Mouse (Mus musculus): ENCODE data around the gene B4galt1.

The B4galt1 gene

DNA sequence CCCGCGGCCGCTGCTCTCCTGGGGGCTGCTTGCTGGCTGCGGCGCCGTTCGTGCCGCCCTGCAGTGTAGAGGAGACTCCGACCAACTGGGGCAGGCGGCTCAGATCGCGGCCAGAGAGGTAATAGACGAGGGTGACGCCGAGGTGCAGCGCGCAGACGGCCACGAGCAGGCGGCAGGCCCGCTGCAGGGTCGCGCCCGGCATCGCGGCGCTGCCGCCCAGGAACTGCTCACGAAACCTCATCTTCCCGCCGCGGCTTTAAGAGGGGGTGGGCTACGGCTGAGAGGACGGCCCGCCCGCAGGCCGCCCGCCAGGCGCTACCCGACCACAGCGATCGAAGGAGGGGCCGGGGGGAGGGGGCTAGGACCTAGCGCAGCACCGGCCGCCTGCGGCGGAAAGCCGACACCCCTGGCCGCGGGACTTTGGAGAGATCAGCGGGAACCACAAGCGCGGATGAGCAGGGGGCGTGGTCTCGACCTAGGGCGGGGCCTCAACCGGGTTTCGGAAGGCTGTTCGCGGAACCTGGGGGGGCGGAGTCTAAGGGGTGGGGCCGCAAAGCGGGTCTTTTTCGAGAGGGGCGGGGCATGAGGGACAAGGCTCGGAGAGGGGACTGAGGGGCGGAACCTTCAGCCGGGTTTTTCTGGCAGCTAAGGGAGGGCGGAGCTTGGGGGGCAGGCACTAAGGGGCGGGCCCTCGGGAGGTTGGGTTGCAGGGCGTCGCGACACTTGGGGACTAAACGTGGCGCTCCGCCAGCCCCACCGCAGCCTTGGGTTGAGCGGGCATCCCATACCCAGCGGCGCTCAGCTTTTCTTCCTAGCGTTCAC lies at the start of gene B4galt1:
TSS of gene B4galt1 (minus strand) at position 441 of the 822 bp plus-strand sequence.
- peak; percentile 99 for DNase-seq (ENCODE audit: low spot score in 2 of 2)

DNA sequence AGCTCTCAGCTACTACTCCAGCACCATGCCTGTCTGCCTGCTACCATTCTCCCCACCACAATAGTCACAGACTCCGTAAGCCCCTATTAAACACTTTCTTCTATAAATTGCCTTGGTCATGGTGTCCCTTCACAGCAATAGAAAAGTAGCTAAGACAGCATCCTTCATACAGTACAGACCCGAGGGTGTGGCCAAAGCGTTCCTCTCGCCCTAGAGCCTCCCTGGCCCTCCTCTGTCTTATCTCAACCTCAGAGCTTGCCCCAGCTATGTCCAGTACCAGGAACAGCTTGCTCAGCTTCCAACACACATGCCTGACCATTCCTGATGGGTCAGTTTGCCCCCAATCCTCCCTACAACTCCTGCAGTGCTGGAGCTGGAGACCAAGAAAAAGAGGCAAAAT lies 46.8 kb upstream of the B4galt1 start:
- no peak for DNase-seq (ENCODE audit: low spot score in 2 of 2)

DNA sequence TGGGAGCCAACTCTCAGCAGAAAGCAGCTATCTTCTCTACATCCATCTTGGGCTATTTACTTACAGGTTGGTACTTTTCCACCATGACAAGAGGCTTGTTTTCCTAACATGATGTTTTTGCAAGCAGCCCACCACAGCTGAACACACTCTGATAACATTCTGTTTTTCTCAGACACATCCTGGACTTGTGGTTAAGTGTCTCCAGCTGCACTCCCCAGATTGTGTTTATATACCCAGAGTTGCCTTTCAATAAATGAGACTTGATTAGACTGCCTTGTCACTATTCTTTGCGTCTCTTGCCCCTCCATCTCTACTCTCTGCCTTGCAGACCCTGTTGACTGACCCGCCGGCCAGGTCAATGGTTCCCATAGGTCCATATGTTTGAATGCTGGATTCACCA lies 46.3 kb upstream of the B4galt1 start:
- no peak for DNase-seq (ENCODE audit: low spot score in 2 of 2)

DNA sequence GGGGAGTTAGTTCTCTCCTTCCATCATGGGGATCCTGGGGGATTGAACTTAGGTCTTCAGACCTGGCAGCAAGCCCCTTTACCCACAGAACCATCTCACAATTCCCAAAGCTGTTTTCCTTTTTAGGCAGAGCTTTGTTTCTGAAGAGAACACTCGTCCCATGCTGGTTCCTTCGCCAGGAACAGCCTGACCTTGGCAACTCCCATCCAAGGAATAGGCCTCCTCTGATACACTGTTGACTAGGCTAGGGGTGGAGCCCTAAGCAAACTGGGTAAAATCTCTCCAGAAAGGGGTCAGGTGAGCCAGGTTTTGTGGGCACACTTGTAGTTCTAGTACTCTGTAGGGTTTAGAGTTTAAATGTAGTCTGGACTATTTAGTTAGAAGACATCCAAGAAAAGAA lies 45.5 kb upstream of the B4galt1 start:
- no peak for DNase-seq (ENCODE audit: low spot score in 2 of 2)

DNA sequence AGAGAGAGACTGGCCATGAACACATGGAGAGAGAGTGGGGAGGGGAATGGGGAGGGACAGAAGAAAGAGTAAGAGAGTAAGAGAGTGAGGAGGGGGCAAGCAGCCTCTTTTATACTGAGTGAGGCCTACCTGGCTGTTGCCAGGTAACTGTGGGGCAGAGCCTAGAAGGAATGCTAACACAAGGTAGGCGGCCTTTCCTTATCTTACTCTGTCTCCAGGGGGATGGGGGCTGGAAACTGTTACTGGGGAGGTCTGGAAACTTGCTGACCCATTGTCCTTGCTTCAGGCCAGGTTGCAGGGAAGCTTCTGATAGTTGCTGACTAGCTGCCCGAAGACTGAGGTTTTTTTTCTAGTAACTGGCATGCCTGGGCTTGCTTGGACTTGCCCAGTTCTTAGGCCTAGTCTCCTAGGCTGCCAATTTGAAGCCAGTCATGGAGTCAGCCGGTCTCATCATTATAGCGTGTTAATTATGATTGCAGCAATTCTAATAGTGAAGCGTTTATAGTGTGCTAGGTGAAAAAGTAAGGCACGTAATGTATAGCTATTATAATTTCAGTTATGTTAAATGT lies 44.8 kb upstream of the B4galt1 start:
- DNase-seq (ENCODE audit: low spot score in 2 of 2): no peak

DNA sequence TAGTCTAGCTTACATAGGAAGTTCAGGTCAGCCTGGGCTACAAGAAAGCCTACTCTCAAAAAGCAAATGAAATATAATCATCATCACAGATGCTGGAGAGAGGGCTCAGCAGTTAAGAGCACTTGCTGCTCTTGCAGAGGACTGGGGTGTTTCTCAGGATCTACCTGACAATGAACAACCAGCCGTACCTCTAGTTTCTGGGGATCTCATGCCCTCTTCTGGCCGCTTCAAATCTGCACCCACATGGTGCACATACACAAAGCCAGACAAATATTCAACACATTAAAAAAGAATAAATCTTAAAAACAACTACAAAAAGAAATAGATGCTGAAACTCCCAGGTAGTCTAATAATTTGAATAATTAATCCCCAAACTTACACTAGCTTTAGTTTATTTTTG lies 41.8 kb upstream of the B4galt1 start:
- DNase-seq (ENCODE audit: low spot score in 2 of 2): no peak

DNA sequence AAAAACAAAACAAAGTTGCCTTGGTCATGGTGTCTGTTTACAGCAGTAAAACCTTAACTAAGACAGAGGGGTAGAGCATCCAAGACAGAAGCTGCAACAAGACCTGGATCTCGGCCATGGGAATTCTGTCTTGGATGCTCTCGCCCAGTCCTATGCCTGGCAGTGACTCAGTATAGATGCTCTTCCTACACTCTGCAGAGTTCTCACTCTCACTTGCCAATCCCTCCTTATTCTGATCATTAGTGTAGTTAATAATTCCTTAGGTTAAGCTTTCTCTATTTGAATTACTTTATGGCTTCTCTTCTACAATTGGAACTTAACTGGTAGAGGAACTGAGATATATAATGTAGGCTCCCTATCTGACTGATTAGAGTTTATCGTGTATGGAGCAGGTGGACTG lies 41.3 kb upstream of the B4galt1 start:
- no peak for DNase-seq (ENCODE audit: low spot score in 2 of 2)

DNA sequence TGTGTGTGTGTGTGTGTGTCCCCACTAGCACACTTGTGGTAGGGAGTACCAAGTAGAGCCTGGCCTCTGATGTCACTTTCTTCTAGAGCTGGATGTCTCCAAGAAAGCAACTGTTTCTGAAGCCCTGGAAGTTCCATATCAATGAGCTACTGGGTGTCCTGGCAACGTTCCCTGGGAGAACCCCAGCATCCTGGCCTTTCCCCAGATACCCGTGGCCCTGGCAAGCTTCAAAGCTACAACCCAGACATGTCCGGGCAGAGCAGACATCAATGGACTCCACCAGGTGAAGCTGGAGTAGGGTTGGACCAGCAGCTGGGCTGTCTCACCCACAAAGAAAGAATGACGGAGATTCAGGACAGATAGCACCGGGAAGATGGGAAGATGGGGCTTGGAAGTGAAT lies 37.4 kb upstream of the B4galt1 start:
- DNase-seq (ENCODE audit: low spot score in 2 of 2): no peak

DNA sequence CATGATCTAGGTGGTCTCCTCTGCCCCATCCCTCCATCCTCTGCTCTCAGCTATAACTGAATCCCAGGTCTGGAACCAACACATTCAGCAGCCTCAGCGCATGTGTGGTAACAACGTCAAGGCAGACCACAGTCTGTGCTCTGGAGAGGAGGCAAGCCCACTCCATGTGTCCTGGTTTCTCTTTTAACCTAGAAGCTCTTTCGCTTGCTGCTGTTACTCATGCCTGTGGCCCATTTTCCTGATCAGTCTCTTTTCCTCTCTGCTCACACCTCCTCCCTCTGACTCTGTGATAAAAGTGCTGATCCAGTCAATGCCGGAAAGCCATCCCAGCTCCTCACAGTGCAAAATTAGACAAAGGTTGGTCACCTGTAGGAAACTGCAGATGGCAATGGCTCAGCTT lies 36.2 kb upstream of the B4galt1 start:
- DNase-seq (ENCODE audit: low spot score in 2 of 2): no peak

DNA sequence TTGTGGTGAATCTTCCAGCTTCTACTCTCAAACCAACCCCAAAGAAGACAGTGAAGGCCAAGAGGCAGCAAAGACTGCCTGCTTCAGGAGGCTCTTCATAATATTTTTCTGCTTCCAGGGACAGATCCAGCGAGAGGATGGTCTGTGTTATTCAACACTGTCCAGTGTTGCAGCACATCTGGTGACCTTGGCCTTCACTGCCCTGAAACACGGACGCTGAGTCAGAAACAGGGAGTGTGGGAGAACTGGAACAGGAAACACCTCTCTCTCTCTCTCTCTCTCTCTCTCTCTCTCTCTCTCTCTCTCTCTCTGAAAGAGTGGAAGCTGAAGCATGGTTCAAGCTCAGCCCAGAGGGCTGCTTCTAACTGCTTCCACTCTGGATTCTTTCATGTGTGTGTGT lies 35.4 kb upstream of the B4galt1 start:
- no peak for DNase-seq (ENCODE audit: low spot score in 2 of 2)

DNA sequence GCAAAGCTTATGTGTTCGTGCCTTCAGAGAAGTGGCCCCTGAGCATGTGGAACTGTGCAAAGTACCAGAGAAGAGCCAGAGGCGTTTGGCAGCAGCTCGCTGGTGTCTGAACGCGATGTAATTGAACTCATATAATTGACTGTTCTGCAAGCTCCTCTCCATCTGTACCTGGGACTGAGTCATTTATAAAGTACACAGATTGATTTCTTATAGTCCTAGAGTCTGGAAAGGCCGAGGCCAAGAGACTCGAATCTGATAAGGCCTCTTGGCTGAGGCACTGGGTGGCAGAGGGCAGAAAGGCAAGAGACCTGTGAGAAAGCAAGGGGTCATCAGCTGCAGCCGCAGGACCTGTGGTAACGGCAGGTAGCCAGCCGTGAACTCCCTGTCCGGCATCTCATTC lies 35.0 kb upstream of the B4galt1 start:
- DNase-seq (ENCODE audit: low spot score in 2 of 2): no peak

DNA sequence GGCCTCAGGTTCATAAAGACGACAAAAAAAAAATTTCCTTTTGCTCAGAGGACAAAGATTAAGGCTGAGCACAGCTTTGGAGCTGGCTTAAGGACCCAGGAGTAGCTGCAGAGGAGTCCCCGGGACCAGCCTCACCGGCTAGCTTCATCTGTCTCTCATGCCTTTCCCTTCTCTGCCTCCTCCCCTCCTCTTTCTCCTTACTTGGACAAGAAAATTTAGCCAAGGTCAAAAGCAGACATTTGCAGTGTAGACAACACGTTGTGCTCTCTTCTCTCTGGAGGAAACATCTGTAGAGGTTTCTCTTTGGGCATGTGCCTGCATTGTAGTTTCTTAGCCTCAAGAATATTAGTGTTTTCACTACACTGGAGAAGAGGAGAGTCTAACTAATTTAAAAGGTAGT lies 32.1 kb upstream of the B4galt1 start:
- DNase-seq (ENCODE audit: low spot score in 2 of 2): no peak

DNA sequence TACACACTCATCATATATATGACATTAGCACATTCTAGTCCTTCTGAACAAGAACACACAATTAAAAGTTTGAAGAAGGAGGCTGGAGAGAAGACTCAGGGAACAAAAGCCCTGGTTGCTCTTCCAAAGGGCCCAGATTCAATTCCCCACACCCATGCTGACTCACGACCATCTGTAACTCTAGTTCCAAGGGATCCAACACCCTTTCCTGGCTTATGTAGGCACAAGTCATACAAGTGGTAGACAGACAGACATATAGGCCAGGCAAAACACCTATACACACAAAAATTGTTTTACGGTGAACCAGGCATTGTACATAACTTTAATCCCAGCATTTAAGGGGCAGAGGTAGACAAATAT lies 31.3 kb upstream of the B4galt1 start:
- DNase-seq (ENCODE audit: low spot score in 2 of 2): no peak

DNA sequence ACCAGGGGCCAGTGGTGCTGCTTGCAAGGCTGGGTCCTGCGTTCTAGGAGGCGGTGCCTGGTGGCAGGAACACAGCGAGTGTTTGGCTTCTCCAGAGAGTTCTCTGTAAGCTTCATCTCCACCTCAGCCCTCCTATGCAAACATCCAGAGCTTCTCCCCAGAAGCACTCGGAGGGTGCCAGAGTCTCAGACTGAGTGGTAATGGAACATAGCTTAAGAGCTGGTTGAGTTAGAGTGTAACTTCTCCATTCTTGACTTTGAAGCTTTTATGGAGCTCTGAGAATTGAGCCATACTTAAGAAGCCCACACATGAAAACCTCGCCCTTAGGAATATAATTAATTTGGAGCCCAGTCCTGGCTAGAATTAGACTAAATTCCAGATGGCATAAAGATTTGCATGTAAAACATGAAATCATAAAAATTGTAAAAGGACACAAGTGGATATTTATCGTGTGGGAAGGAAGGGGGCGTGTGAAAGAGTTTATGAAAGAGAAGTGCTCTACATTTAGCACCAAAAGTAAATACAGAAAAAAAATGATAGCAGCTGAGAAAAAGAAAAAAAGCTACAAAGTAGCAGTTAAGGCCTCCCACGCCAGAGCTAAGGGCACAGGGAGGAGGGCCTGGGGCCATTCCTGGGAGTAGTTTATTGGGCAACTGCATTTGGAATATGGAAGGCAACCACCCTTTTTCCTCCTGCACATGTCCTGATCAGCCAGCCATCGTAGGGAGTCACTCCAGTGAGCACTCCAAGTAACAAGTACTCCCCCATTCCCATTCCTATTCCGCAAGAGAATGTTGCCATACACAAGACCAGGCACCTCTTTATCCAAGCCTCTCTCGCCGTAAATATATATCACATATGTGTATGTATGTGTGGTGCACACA lies 30.7 kb upstream of the B4galt1 start:
- no peak for DNase-seq (ENCODE audit: low spot score in 2 of 2)

DNA sequence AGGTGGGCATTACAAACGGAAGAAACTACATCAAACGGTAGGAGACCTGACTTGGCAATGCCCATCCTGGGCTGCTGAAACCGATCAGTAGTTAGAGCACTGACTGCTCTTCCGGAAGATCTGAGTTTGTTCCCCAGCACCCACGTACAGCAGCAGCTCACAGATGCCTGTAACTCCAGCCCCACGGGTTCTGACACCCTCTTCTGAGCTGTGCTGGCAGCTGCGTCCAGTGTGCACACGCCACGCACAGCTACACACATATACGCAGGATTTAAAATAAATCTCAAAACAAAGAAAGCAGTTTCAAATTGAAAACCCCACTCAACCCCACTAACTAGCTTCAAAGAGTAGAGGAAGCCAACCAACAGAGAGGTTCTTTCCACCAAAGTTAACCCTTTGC lies 29.4 kb upstream of the B4galt1 start:
- DNase-seq (ENCODE audit: low spot score in 2 of 2): peak in 1 of 2 experiments; percentile 29

DNA sequence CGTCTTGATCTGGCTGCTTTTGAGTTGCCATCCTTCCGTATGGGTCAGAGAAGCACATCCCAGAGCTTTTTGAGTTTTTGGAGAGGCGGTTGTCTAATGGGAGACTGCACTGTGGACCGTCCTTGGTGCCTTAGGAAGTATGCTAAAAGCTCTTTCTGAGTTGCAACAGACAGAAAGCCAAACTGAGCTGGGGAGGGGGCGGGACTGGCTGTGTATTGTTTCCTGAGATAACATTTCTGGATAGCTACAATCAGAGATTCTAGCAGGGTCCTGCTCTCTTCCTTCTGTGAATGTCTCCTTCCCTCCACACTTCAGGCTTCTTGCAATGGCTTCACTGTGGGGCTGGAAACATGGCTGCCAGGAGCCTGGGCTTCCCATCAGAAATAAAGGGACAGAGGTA lies 23.7 kb upstream of the B4galt1 start:
- no peak for DNase-seq (ENCODE audit: low spot score in 2 of 2)

DNA sequence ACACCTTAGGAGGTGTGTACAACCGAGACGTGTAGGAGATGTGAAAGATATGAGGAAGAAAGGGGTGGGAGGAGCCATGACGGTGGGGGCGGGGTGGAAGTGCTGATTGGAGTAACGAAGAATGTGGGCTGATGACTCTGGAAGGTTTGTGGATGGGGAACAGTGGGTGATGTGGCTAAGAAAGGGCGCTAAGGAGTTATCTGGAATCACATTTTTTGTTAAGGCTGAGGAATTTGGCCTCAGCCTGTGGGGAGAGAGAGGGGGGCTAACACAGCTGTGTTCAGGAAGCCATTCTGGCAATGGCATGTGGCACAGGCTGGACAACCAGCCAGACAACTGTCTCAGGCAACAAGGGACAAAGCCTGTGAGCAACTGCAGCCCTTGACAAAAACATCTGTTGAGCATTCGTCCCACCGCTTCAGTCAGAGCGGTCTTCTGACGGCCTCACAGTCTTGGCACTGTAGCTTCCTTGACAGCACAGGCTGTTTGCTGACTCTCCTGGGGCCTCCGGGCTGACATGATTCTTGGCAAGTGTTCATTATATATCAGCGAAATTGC lies 23.1 kb upstream of the B4galt1 start:
- peak; percentile 29 to 45 for DNase-seq (ENCODE audit: low spot score in 2 of 2)

DNA sequence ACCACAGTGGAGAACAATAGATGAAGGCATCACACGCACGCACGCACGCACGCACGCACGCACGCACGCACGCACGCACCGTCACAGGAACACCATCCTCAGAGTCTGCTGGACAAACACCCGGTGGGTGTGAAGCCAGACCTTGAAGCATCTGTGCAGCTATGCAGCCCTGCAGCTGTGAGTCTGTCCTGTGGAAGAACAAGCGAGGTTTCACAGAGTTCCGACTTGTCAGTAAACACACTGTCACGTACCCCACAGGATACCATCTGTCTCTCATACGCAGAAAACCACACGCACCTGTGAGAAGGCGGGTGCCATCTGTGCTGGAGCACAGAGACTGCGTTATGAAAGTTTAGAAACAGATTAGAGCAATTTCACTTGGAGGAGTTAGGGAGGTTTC lies 22.0 kb upstream of the B4galt1 start:
- DNase-seq (ENCODE audit: low spot score in 2 of 2): peak; percentile 63 to 64

DNA sequence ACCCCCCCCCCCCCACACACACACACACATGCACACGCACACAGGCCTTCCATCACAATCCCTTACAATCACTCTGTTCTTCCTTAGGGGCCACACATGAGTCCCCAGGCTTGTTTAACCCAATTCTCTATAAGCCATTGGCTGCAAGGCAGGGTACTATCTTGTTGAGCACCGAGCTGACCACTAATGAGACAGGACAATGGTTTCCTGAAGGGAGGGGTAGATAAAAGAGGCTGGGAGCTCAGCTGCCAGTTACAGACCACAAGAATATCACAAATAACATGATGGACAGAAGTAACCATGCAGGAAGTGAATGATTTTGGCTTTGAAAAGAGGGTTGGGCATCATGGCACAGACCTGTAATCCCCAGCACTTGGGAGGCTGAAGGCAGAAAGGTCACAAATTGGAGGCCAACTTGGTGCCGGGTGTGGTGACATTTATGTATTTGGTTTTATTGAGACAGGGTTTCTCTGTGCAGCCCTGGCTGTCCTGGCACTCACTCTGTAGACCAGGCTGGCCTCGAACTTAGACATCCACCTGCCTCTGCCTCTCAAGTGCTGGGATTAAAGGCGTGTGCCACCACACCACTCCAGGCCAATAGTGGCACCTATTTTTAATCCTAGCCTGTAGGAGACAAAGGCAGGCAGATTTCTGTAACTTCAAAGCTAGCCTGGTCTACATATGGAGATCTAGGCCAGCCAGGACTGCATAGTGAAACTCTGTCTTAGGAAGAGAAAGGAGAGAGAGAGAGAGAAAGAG lies 21.2 kb upstream of the B4galt1 start:
- DNase-seq (ENCODE audit: low spot score in 2 of 2): no peak

DNA sequence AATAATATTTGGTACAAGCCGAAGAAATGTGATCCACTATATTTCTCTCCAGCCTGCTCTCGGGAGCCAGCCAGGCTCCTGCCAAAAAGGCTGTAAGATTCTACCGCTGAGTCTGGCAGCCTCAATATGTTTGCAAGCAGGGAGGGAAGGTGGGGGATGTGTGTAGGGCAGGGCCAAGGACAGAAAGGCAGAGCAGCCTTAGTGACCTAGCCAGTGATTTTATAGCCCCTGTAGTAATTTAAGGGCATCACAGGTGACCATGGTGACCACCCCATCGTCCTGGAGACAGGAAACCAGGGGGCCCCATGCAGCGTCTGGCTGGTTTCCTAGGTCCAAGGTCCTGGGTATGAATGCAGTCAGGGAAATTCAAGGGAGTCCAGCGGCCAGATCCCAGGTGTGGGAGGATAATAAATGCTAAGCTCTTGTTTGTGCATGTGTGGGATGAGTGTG lies 20.4 kb upstream of the B4galt1 start:
- no peak for DNase-seq (ENCODE audit: low spot score in 2 of 2)

DNA sequence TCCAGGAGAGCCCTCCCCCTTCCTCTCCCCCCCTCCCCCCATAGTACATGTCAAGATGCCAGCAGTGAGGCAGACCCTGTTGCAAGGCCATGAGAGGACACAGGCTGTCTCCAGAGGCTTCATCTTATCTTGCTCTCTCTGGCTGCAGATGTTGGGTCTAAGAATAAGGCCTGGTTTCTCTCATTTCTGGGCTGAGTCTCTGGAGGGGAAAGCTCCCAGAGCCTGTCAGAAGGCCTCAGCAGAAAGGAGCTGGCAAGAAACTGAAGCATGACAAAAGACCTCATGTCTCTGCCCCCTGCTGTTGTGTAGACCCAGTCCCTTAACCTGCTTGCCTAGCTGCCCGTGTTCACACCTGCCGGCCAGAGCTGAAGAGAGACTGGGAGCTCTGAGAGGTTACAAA lies 19.5 kb upstream of the B4galt1 start:
- DNase-seq (ENCODE audit: low spot score in 2 of 2): no peak

DNA sequence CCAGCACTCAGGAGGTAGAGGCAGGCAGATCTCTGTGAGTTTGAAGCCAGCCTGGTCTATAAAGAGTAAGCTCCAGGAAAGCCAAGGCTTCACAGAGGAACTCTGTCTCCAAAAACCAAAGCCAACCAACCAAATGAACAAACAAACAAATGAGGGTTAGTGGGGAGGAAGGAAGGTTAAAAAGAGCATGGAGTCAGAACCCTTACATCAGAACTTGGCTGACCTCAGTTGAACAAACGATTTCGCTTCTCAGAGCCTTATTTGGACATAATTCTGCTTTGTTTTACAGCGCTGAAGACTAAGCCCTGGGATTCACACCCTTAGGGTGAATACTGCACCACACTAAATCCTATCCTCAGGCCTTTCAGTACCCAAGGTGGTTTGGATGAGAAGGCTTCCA lies 18.3 kb upstream of the B4galt1 start:
- no peak for DNase-seq (ENCODE audit: low spot score in 2 of 2)

Measured in spleen, postnatal 36 days (tissue).